Mouse (Mus musculus): ENCODE measurements at regions not wholly inside any gene's neighbourhood (a gene's known extent, or its start where the extent isn't known, plus 50 kb on each side); places are given as distances from the start of the nearest gene placed in this dataset.

DNA sequence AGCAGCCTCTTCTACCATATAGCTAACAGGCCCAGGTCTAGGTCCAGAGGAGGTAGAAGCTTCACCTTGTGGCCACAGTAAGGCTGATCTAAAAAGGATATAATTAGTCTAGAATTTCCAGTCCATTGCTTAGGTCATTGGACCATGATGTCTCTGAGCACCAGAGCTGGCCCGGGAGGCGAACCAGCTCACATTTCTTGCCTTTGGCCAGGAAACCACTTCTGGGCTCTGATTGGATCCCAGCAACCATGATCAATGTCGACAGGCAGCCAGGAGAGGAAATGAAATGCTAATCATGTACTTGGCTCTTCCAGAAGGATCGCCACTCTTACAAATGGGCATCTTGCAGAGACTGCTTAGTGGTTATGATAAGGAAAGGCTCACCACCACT, 99.5 kb upstream of the Nrbf2 start:
- Histone ChIP-seq H3K27ac (no peak overlapping the region), H3K27me3 (ENCODE audit: insufficient read depth, poor library complexity, severe bottlenecking) (no peaks in the 10 kb centered on the region), H3K9me3 (no peaks in the 10 kb centered on the region), H3K4me3 (no peak overlapping the region), H3K4me1 (replicated peaks) (no peaks in the 10 kb centered on the region), H3K36me3 (no peaks in the 10 kb centered on the region)
- WGBS: 76% methylated on average over 4 of the region's 4 CpGs
- no peak for DNase-seq (ENCODE audit: low spot score)

DNA sequence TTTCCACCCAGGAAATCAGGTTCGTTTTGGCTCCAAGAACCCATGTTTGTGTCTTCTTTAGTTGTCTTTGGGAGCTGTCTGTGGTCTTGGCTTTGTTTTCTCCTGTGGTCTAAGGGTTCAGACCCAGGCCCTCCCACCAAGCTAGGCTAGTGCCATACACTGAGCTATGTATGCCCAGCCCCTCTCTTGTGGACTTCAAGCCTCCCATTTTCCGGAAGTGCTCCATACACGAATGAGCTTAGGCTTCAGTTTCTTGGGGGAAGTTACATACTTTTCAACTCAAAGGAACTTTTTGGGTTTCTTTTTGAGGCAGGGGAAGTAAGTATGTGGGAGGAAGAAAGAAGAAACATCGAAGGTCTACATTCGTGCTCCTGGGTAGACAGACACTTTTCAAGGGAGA, 100.9 kb upstream of the Nrbf2 start:
- no peak overlapping the region for H3K27ac ChIP-seq
- DNase-seq (ENCODE audit: low spot score): no peak
- H3K9me3 ChIP-seq: no peaks in the 10 kb centered on the region
- no peaks in the 10 kb centered on the region for H3K27me3 ChIP-seq (ENCODE audit: insufficient read depth, poor library complexity, severe bottlenecking)
- H3K4me3 ChIP-seq: no peak overlapping the region
- H3K36me3 ChIP-seq: no peaks in the 10 kb centered on the region
- H3K4me1 ChIP-seq (replicated peaks): no peaks in the 10 kb centered on the region
- WGBS: 87% methylated on average over 5 of the region's 5 CpGs

DNA sequence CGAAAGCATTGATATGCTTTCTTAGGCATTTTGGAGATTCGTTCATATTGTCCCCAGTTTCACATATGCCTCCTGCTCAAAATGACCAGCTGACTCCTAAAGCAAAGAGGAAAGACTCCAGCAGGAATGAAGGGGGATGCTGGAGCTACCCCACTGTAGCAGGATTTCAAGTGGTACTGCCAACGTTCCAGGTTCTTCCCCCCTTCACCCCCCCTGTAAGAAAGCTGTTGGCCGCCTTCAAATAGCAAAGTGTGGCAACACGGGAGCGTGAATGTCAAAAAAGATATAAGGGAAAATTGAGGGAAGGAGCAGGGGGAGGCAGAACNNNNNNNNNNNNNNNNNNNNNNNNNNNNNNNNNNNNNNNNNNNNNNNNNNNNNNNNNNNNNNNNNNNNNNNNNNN, 103.7 kb upstream of the Nrbf2 start:
- no peak overlapping the region for H3K4me3 ChIP-seq

DNA sequence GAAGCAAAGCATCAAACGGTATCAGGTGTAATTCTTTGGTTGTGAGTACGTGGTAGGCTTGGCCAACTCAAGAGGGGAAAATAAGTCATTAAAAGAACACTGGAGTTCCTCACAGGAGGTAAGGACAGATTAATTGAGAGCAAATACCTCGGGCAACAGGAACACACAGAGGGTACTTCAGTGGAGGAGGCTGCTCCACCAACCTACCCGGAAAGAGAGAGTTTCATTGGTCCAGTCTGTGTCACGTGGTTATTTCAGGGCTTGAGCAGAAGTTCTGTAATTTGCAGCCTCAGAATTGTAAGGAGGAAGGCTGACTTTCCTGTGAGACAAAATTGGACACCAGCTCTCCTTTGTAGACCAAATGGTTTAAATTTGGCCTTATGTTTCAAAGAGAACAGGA, 115.3 kb upstream of the Nrbf2 start:
- no peaks in the 10 kb centered on the region for H3K27me3 ChIP-seq (ENCODE audit: insufficient read depth, poor library complexity, severe bottlenecking)
- H3K4me3 ChIP-seq: no peak overlapping the region
- H3K4me1 ChIP-seq (replicated peaks): no peaks in the 10 kb centered on the region
- no peaks in the 10 kb centered on the region for H3K36me3 ChIP-seq
- WGBS: 75% methylated on average over 5 of the region's 5 CpGs
- DNase-seq (ENCODE audit: low spot score): no peak
- no peaks in the 10 kb centered on the region for H3K9me3 ChIP-seq
- H3K27ac ChIP-seq: no peak overlapping the region

More for the DNA sequence above, 103.7 kb upstream of the Nrbf2 start:
- Histone ChIP-seq H3K27me3 (ENCODE audit: insufficient read depth, poor library complexity, severe bottlenecking) (no peaks in the 10 kb centered on the region), H3K9me3 (no peaks in the 10 kb centered on the region), H3K4me1 (replicated peaks) (peaks cover 8% of the 10 kb centered on the region), H3K27ac (no peak overlapping the region), H3K36me3 (no peaks in the 10 kb centered on the region)
- 74% methylated on average over 5 of the region's 6 CpGs for WGBS
- no peak for DNase-seq (ENCODE audit: low spot score)

DNA sequence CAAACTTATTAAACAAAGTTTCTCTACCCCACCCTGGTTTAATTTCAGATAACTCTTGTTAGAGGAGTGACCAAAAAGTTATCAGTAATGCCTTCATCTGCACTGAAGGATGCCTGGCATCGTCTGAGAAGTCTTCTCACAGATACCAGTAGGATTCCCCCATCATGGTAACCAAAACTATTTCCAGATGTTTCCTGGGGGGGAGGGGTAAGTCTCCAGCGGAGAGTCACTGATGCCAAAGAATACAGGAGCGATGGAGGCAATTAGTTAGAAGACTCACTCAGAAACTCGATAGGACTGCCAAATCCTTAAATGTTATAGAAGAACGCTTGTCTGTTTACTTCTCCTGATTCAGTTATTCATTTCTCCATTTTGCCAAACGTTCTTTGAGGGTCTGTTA, 116.3 kb upstream of the Nrbf2 start:
- Histone ChIP-seq H3K9me3 (no peaks in the 10 kb centered on the region), H3K4me3 (no peak overlapping the region), H3K36me3 (no peaks in the 10 kb centered on the region), H3K27me3 (ENCODE audit: insufficient read depth, poor library complexity, severe bottlenecking) (no peaks in the 10 kb centered on the region), H3K4me1 (replicated peaks) (no peaks in the 10 kb centered on the region), H3K27ac (no peak overlapping the region)
- WGBS: 58% methylated on average over 6 of the region's 6 CpGs
- no peak for DNase-seq (ENCODE audit: low spot score)

DNA sequence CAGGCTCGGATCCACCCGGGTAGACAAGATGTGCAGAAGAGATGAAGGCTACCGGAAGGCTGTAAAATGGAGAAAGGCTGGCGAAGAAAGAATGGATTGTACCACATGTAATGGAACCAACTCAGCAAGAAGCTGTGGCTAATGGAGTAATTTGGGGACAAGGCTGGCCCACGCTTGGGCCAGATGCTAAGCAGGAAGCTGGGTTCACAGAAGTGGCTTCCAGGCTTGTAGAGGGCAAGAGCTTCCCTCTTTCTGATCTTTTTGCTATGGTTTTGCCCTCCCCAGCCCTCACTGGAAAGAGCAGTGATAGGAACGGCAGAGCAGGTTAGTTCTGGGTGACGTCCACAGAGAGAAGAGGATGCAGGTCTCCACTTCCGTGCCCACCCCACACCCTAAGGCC, 117.7 kb upstream of the Egr2 start:
- no peaks in the 10 kb centered on the region for H3K9me3 ChIP-seq
- WGBS: 92% methylated on average over 8 of the region's 8 CpGs
- no peaks in the 10 kb centered on the region for H3K36me3 ChIP-seq
- no peak overlapping the region for H3K4me3 ChIP-seq
- no peak overlapping the region for H3K27ac ChIP-seq
- no peaks in the 10 kb centered on the region for H3K4me1 ChIP-seq (replicated peaks)
- no peak for DNase-seq (ENCODE audit: low spot score)
- no peaks in the 10 kb centered on the region for H3K27me3 ChIP-seq (ENCODE audit: insufficient read depth, poor library complexity, severe bottlenecking)

DNA sequence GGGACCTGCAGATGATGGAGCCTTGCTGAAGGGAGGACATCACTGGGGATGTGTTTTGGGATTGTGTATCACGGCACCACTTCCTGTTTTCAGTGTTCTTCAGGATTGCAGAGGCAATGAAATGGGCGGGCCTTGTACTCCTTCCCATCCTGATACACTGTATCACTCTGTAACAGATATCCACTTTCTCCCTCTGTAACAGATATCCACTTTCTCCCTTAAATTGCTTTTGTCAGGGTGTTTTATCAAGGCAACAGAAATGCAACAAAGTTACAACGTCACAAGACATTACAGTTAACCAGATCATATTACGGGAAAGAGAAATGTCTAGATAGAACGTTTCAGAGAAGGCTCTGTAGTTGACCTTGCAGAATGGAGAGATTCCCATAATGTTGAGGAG, 114.5 kb upstream of the Egr2 start:
- WGBS: 84% methylated on average over 5 of the region's 5 CpGs
- H3K27me3 ChIP-seq (ENCODE audit: insufficient read depth, poor library complexity, severe bottlenecking): no peaks in the 10 kb centered on the region
- no peaks in the 10 kb centered on the region for H3K9me3 ChIP-seq
- H3K36me3 ChIP-seq: no peaks in the 10 kb centered on the region
- H3K27ac ChIP-seq: no peak overlapping the region
- no peak overlapping the region for H3K4me3 ChIP-seq
- DNase-seq (ENCODE audit: low spot score): no peak
- no peaks in the 10 kb centered on the region for H3K4me1 ChIP-seq (replicated peaks)

DNA sequence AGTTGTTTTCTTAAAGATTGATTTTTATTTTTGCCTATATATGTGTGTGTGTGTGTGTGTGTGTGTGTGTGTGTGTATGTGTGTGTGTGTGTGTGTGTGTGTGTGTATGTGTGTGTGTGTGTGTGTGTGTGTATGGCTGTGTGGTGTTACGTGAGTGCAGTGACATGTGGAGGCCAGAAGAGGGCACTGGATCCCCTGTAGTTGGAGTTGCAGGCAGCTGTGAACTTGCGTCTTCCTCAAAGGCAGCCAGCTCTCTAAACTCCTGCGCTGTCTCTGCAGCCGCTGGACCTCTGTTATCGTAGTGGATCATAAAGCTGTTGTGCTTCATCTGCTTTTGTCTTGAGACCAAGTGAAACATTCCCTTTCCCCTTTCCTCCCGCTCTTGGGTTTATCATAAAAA, 109.9 kb upstream of the Egr2 start:
- Histone ChIP-seq H3K27ac (no peak overlapping the region), H3K4me3 (no peak overlapping the region), H3K27me3 (ENCODE audit: insufficient read depth, poor library complexity, severe bottlenecking) (no peaks in the 10 kb centered on the region), H3K9me3 (no peaks in the 10 kb centered on the region), H3K36me3 (no peaks in the 10 kb centered on the region), H3K4me1 (replicated peaks) (peaks cover 6% of the 10 kb centered on the region)
- WGBS: 95% methylated on average over 6 of the region's 6 CpGs
- no peak for DNase-seq (ENCODE audit: low spot score)

DNA sequence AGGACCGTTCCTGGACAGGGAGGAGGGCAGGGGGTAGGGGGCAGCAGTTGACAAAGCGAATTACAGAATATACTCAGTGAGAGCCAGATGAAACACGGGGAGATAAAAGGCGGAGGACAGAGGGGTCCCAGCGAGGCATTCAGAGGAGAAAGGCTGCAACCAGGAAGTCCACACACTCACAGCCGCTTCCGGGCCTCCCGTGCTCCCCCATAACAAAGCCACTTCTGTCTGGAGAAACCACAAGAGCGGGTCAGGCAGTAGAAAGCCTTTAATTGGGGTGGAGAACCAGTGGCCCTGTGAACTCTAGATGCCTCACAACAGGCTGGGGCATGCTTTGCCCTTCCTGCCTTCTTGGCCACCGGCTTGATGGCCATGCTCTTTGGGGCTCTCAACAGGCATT, 108.1 kb upstream of the Egr2 start:
- DNase-seq (ENCODE audit: low spot score): peak; percentile 36
- peak overlapping the region; percentile 54; the same call in 1 of the 2 replicates for H3K27ac ChIP-seq
- WGBS: 22% methylated on average over 10 of the region's 10 CpGs

DNA sequence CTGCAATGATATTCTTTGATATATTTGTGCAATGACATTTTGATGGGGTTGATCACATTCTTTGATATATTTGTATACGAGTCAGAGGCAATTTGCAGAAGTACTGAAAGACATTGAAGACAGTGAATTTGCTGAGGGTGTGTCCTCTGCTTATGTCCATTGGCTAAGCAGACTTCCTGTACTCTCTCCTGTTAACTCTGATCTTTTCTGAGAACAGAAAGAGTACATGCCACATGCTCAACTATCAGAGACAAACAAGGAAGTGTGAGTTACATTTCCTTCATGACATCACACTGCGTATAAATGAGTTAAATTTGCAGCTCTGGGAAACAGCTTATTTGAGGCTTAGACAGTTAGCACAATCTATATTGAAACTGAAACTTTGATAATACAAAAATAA, 104.5 kb upstream of the Egr2 start:
- no peak for DNase-seq (ENCODE audit: low spot score)
- peaks cover 6% of the 10 kb centered on the region for H3K4me1 ChIP-seq (replicated peaks)
- no peaks in the 10 kb centered on the region for H3K27me3 ChIP-seq (ENCODE audit: insufficient read depth, poor library complexity, severe bottlenecking)
- 87% methylated on average over 2 of the region's 2 CpGs for WGBS
- no peaks in the 10 kb centered on the region for H3K9me3 ChIP-seq
- H3K27ac ChIP-seq: no peak overlapping the region
- H3K36me3 ChIP-seq: no peaks in the 10 kb centered on the region
- H3K4me3 ChIP-seq: no peak overlapping the region

More for the DNA sequence above, 108.1 kb upstream of the Egr2 start:
- Histone ChIP-seq H3K36me3 (no peaks in the 10 kb centered on the region), H3K9me3 (no peaks in the 10 kb centered on the region), H3K4me1 (replicated peaks) (peaks cover 6% of the 10 kb centered on the region), H3K27me3 (ENCODE audit: insufficient read depth, poor library complexity, severe bottlenecking) (no peaks in the 10 kb centered on the region), H3K4me3 (no peak overlapping the region)

DNA sequence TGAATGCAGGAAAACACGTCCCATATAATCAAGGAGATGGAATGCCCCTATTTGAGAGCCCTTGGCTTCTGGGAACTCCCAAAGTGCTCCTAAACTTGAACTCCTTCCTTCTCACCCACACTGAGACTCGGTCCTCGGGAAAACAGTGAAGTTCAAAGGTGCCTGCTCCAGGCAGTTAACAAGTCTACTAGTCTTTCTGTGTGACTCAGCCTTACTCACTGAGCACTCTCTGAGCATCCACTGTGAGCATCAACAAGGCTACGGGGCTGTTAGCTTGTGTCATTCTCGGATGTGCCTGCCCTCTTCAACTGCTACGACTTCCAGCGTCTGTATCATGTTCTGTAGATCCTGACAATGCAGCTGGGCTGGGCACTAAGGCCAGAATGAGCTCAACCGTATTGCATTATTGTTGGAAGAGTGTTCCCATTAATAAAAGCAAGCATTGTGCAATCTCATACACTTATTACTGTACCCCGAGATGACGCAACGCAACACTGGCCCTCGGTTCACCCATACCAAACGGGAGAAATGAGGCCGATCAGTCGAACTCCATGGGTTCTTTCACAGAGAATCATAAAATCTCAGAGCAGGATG, 96.1 kb upstream of the Egr2 start:
- H3K4me1 ChIP-seq (replicated peaks): no peaks in the 10 kb centered on the region
- no peak for DNase-seq (ENCODE audit: low spot score)
- H3K36me3 ChIP-seq: no peaks in the 10 kb centered on the region
- no peaks in the 10 kb centered on the region for H3K27me3 ChIP-seq (ENCODE audit: insufficient read depth, poor library complexity, severe bottlenecking)
- no peaks in the 10 kb centered on the region for H3K9me3 ChIP-seq
- no peak overlapping the region for H3K27ac ChIP-seq
- 92% methylated on average over 15 of the region's 15 CpGs for WGBS
- no peak overlapping the region for H3K4me3 ChIP-seq

DNA sequence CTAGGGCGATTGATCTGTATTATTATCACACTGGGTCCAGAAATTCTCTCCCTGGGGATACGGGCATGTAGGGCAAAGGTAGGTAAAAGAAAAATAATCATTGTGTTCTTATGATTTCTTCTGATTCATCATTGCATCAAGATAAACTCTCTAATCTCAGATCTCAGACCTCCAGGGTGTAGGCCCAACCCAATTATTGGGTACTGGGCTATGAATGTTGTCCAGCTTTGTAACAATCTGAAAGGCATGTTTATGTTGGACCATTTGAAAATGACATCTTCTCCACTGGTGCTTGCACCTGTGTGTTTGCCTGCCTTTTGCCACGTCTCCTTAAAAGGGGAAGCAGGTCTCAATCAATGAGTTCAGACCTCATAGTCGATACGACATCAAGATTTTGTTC, 95.4 kb upstream of the Egr2 start:
- 92% methylated on average over 5 of the region's 5 CpGs for WGBS
- no peaks in the 10 kb centered on the region for H3K9me3 ChIP-seq
- no peaks in the 10 kb centered on the region for H3K36me3 ChIP-seq
- no peak overlapping the region for H3K27ac ChIP-seq
- no peak for DNase-seq (ENCODE audit: low spot score)
- no peaks in the 10 kb centered on the region for H3K4me1 ChIP-seq (replicated peaks)
- H3K4me3 ChIP-seq: no peak overlapping the region
- H3K27me3 ChIP-seq (ENCODE audit: insufficient read depth, poor library complexity, severe bottlenecking): no peaks in the 10 kb centered on the region

DNA sequence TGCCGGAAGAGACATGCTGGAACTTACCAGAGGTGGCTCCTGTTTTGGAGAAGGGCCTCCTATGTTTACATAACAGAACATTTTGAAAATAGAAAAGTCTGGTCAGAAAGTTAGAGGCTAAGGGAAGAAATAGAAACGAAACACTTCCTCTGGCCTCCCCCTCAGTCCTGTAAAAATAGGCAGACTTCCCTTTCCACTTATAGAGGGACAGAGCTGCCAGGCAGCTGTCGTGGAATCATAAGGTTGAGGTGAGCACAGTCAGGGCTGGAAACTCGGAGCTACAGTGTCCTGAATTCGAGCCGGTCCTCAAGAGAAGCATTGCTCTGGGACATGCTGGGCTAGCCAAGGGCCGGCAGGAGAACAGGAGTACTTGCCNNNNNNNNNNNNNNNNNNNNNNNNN, 94.0 kb upstream of the Egr2 start:
- DNase-seq (ENCODE audit: low spot score): no peak
- 73% methylated on average over 7 of the region's 7 CpGs for WGBS
- no peaks in the 10 kb centered on the region for H3K4me1 ChIP-seq (replicated peaks)

DNA sequence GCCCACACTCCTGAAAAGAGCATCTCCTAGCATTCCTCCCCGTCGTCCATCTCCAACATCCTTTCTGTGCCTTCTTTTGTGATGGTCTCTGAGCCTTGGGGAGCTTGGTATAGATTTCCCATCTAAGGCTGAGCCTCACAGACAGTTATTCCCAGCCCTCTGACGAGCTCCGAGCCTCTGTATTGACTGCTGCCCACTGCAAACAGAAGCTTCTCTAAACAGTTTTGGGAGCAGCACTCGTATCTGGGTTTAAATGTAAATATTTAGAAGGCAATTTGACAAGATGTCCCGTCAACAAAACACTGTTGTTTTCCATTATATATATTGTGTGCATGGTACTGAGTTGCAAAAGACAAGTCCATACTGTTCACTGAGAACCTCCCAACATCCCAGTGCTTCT, 86.4 kb upstream of the Egr2 start:
- no peaks in the 10 kb centered on the region for H3K27me3 ChIP-seq (ENCODE audit: insufficient read depth, poor library complexity, severe bottlenecking)
- peaks cover 8% of the 10 kb centered on the region; the same call in 1 of the 2 replicates for H3K9me3 ChIP-seq
- no peak overlapping the region for H3K4me3 ChIP-seq
- H3K36me3 ChIP-seq: no peaks in the 10 kb centered on the region
- 91% methylated on average over 6 of the region's 6 CpGs for WGBS
- no peak for DNase-seq (ENCODE audit: low spot score)
- no peaks in the 10 kb centered on the region for H3K4me1 ChIP-seq (replicated peaks)
- no peak overlapping the region for H3K27ac ChIP-seq

More for the DNA sequence above, 94.0 kb upstream of the Egr2 start:
- no peaks in the 10 kb centered on the region for H3K27me3 ChIP-seq (ENCODE audit: insufficient read depth, poor library complexity, severe bottlenecking)
- H3K9me3 ChIP-seq: no peaks in the 10 kb centered on the region
- no peak overlapping the region for H3K27ac ChIP-seq
- no peaks in the 10 kb centered on the region for H3K36me3 ChIP-seq
- H3K4me3 ChIP-seq: no peak overlapping the region
